Mouse (Mus musculus) embryo, embryonic 10 days (tissue): ENCODE results near the gene Uspl1.
A peak's percentile ranks its signal among the peaks of the same experiment; 100 is the strongest.
"Not testable (repeated sequence)": the region's sequence is repeated elsewhere in the genome, so short reads cannot be mapped to it uniquely, and the experiment has no call there.

ENCODE experiments used
- DNase-seq: peaks from one replicate; pipeline ENCODE4 v3.0.0-alpha.2; 2015; ENCODE audit warnings: low spot score

Uspl1 gene

GRCm38 (mm10) chr5:149184104-149184843, at the start of gene Uspl1, which contains the start of gene Hmgb1:
Gene Uspl1, plus strand, starts transcription at chr5:149184350.
Gene Hmgb1, minus strand, starts transcription at chr5:149184489.
- peak; percentile 97 for DNase-seq

- DNase-seq: no peak
Measured at GRCm38 (mm10) chr5:149134751-149135454, 49.2 kb upstream of the Uspl1 start.

- DNase-seq: no peak
Measured at GRCm38 (mm10) chr5:149135455-149136354, 48.4 kb upstream of the Uspl1 start.

DNA sequence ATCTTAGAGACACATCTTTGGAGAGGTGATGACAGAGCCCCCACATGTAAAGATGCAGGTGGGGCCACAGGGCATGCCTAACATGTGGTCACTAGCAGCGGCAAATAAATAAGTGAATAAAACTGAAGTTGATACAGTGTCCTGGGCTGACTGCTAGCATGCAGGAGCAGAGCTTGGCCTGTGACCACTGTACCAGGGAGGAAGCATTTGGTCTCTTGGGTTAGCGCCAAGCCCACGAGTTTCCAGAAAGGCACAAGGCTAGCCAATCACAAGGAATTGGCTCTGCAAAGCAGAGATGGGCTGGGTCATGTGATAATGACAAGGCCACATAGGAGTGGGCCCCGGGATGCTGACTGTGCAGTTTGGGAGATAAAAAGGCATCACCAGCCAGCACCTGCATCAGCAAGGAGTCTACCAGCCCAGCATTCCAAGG, 47.2 kb upstream of the Uspl1 start:
- DNase-seq: no peak

- DNase-seq: no peak
Measured at GRCm38 (mm10) chr5:149137447-149137846, 46.7 kb upstream of the Uspl1 start.

- DNase-seq: not testable (repeated sequence)
Measured at GRCm38 (mm10) chr5:149138087-149138486, 46.1 kb upstream of the Uspl1 start.

DNA sequence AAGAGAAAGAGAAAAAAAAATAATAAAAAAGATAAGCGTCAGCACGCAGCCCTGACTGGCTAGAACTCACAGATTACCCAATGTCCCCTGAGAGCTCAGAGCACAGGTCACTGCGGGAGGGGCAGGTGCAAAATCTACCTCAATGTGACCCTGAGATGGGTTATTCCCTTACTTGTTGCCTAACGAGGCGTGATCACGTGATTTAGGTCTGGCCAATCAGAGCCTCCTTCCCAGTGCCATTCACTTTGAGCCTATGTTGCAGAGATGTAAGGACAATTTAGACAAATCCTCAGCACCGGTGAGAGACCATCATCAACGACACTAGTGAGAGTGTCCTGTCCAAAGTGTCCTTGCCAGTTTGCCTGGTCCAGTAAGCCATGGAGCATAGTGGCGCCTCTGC, 43.8 kb upstream of the Uspl1 start:
- DNase-seq: peak; percentile 21

GRCm38 (mm10) chr5:149141155-149141554, 43.0 kb upstream of the Uspl1 start:
- DNase-seq: not testable (repeated sequence)

GRCm38 (mm10) chr5:149143766-149144375, 40.3 kb upstream of the Uspl1 start:
- peak; percentile 14 for DNase-seq

DNA sequence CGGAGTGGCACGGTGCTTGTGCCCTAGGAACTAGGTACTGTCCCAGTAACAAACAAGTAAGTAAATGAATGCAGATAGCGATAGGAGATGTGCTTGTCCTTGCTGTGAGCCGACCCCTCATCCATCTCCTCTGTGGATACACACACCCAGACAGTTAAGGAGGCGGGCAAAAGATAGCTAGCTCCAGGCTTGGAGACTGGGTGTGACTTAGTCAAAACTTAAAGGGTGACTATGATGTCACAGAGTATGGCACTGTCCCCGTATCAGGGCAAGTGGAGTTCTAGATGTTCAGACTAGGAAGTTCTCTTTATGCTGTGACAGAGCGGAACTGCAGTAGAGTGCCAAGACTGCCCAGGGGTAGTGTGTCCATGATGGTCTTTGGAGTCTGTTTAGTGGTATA, 37.5 kb upstream of the Uspl1 start:
- no peak for DNase-seq

DNA sequence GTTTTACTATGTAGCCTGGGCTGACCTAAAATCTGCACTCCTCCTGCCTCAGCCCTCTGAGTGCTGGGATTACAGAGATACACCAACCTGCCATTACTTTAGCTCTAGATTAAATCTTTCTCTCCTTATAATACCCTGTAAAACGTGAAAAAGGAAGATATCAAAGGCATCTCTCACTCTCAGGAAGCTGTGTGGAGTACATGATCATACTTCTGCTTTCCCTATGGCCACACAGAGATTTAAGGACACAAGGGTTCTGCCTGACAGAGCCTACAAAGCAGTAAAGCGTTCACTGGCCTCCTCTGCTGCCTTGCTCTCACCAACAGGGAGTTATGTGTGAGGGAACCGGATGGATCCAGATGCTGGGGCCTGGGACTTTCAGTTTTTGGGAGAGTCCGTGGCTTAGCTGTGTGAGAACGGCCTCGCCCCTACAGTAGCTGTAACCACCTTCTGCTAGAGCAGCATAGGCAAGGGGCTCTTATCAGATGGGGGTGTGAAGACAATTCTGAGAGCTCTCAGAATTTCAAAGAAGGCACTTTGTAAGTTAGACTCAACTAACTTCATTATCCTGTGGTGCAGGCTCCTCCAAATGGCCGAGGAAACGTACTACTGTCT, 36.7 kb upstream of the Uspl1 start:
- no peak for DNase-seq

DNA sequence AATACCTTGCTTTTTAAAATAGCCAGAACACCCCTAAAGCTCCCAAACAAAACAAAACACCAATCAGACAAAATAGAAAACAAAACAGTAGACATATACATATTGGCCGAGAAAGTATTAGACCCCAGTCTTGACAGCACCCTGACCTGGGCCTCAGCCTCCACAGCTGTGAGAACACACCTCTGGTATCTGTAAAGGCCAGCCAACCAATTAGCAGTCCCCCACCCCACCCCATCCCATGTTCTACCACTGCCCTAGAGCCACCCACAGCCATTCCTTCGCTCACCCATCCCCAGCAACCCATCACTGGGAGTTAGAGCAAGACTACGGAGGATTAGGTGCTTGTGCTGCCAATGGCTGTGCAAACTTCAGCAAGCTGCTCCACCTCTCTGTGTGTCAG, 33.3 kb upstream of the Uspl1 start:
- no peak for DNase-seq

DNA sequence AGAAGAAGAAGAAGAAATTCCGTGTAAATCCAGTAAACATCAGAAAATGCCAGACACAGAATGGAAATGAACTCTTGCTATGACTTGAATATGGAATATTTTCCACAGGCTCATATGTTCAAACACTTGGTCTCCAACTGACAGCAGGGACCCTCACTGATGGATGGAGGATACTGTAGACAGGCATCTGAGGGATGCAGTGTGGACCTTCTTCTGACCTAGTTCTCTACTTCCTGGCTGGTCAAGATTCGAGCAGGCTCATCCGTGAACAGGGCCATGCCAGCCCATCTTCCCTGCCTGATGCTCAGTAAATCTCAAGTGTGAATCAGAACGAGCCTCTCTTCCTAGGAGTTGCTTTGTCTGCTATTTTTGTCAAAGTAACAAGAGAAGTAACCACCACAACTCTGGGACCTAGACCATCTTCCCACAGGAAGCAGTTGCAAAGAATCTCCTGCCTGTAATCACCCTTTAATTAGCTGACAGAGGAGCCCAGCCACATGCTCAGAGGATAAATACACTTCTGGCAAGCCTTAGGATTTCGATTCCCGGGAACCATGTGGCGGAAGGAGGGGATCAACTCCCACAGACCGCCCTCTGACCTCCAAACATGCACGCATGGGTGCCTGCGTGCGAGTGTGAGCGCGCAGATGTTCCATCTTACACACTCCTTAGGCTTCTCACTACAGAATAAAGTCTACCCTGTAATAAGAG, 31.9 kb upstream of the Uspl1 start:
- DNase-seq: peak; percentile 27

- DNase-seq: no peak
Measured at GRCm38 (mm10) chr5:149152774-149153155, 31.4 kb upstream of the Uspl1 start.

GRCm38 (mm10) chr5:149156886-149157563, 27.1 kb upstream of the Uspl1 start:
- no peak for DNase-seq

GRCm38 (mm10) chr5:149159021-149159420, 25.1 kb upstream of the Uspl1 start:
- DNase-seq: no peak

- no peak for DNase-seq
Measured at GRCm38 (mm10) chr5:149160469-149160868, 23.7 kb upstream of the Uspl1 start.

DNA sequence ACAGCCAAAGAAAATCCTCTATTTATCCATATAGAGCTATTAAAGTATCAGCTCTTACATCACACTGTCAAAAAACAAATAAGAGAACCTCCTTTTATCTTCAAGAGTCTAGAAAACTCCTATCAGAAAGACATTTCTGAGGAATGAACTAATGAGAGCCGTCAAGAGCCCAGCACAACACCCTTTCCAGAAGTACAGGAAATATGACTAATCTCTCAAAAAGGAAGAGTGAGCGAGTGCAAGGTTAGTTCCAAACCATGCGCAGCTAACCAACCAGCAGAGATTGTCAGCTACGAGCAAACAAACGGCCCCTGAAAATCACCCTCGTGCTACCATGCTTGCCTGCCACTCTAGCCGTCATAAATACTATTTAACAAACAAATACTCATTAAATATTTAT, 21.3 kb upstream of the Uspl1 start:
- DNase-seq: no peak

DNA sequence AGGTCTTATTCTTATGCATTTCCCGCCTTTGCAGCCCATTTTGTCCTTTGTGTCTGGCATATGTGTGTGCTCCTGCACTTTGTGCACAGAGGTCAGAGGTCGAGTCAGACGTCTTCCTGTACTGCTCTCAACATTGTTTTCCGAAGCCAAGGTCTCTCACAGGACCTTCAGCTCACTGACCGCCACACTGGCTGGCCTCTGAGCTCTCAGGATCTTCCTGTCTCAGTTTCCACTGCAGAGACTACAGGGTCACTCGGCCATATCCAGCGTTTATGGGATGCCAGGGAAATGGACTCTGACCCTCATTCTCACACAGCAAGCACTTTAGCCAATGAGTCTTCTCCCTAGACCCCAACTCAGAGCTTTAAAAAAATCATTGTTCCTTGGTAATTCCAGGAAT, 19.3 kb upstream of the Uspl1 start:
- peak; percentile 70 for DNase-seq

DNA sequence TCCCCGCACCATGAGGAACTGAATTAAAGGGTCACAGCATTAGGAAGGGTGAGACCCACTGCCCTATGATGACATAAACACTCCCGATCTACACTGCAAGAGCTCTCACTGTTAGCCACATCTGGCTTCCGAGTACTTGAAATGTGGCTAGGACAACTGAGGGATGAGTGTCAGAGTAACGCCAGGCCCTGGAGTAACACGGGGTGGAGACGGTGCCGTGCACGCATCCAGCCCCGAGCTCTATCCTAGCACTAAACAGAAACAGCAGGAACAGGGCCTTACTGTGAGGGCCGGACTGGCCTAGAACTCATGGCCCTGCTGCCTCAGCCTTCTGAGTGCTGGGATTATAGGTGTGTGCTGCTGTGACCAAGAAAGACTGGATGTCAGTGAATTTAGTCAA, 18.1 kb upstream of the Uspl1 start:
- DNase-seq: no peak
